Mouse (Mus musculus) left cerebral cortex, adult 18-20 months (tissue): ENCODE measurements around the gene Csf2. TPM values are rescaled to one million over a fixed set of nuclear protein-coding genes. Genes with fewer than 3 reads are reported as not detected.

ENCODE experiments used
- total RNA-seq, 2 experiments: library from RNA; stranded (reverse); gene quantifications; 2 replicates each; pipeline ENCODE4 v1.2.3; 2021

Gene Csf2
- total RNA-seq, 2 experiments from 2014 or later = not detected

Other genes with a start within 250 kb of the Csf2 start
- 1 to 10 TPM; 6.7 to 7.1 TPM for gene Slc22a4, start 221.6 kb downstream of the Csf2 start, total RNA-seq
- gene Pdlim4, start 180.7 kb downstream of the Csf2 start, total RNA-seq = 10 to 100 TPM; 13.5 to 14.5 TPM
- 10 to 100 TPM; 22.8 to 24.3 TPM for gene P4ha2, start 149.6 kb downstream of the Csf2 start, total RNA-seq
- gene Il3, start 17.6 kb upstream of the Csf2 start, total RNA-seq = not detected
- gene Acsl6, start 54.1 kb upstream of the Csf2 start, total RNA-seq = 100 to 1,000 TPM; 178 to 205 TPM
- gene Meikin, start 121.0 kb upstream of the Csf2 start, total RNA-seq = not detected
- 10 to 100 TPM; 39.8 to 40.5 TPM for gene Fnip1, start 188.5 kb upstream of the Csf2 start, total RNA-seq